Mouse (Mus musculus): Measurements from ENCODE around the gene Exoc3l4.

DNA sequence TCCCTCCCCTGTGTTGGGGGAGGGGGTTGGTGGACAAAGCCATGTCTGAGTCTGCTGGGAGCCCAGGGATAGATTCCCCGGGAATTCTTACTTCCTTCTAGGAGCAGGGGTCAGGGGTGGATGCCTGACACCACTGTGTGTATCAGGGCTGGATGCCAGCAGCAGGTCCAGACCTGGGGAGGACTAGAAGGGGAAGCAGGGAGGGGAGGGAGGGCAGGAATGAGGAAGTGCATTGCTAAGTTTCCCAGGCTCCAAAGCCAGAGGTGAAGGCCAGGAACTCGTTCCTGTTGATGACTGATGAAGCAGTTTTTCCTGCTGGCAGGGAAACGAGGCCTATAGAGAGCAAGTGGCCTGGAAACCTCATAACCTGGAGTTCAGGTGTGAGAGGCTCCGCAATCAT lies 15.3 kb downstream of the Exoc3l4 start:
- TF ChIP-seq EP300 (IDR thresholded peaks at IDR 0.05; ENCODE audit: low read depth in 1 of 2, low read length in 2 of 2), result no peak
- TF ChIP-seq GATA1 (IDR thresholded peaks at IDR 0.05; ENCODE audit: low read depth, low read length), result no peak
- TF ChIP-seq CHD2 (IDR thresholded peaks at IDR 0.05; ENCODE audit: low read length), result no peak
- no peak for TF ChIP-seq TBP (IDR thresholded peaks at IDR 0.05; ENCODE audit: low read depth, low read length)
- TF ChIP-seq CTCF (IDR thresholded peaks at IDR 0.05 in 2 of 3, conservative IDR thresholded peaks at IDR 0.05 in 1 of 3; ENCODE audit: control insufficient read depth in 1 of 3, insufficient read depth in 1 of 3, low read depth in 2 of 3, low read length in 3 of 3, poor library complexity in 1 of 3, severe bottlenecking in 1 of 3), result no peak
- TF ChIP-seq UBTF (IDR thresholded peaks at IDR 0.05; ENCODE audit: borderline replicate concordance, insufficient read depth, low read depth, low read length), result no peak
- no peak for TF ChIP-seq NELFE (IDR thresholded peaks at IDR 0.05; ENCODE audit: low read depth, low read length)
- TF ChIP-seq CHD1 (IDR thresholded peaks at IDR 0.05; ENCODE audit: low read depth, low read length), result no peak
